Mouse (Mus musculus) right cerebral cortex, postnatal 4 days (tissue): ENCODE measurements around the gene Uqcr11.

Source experiments
- DNase-seq: peaks from one replicate; pipeline ENCODE4 v3.0.0-alpha.2; 2022

Uqcr11 gene

GRCm38 (mm10) chr10:80369995-80370747, 36.5 kb downstream of the Uqcr11 start:
- DNase-seq = no peak

DNA sequence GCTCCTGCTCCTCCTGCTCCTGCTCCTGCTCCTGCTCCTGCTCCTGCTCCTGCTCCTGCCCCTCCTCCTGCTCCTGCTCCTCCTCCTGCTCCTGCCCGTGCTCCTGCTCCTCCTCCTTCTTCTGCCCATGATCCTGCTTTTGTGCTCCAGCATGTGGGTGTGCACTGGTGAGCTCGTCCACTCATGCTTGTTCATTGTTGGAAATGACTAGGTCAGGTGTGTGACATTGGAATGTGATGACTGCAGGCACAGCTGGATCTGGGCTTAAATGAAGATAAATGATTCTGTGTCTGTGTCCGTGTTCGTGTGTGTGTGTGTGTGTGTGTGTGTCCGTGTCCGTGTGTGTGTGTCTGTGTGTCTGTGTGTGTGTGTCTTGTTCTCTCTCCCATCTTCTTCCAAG, 38.2 kb downstream of the Uqcr11 start:
- DNase-seq = no peak

- no peak for DNase-seq
Measured at GRCm38 (mm10) chr10:80367954-80368353, 38.7 kb downstream of the Uqcr11 start.

GRCm38 (mm10) chr10:80365736-80366135, 40.9 kb downstream of the Uqcr11 start:
- DNase-seq = no peak

GRCm38 (mm10) chr10:80363734-80364133, 42.9 kb downstream of the Uqcr11 start:
- no peak for DNase-seq

DNA sequence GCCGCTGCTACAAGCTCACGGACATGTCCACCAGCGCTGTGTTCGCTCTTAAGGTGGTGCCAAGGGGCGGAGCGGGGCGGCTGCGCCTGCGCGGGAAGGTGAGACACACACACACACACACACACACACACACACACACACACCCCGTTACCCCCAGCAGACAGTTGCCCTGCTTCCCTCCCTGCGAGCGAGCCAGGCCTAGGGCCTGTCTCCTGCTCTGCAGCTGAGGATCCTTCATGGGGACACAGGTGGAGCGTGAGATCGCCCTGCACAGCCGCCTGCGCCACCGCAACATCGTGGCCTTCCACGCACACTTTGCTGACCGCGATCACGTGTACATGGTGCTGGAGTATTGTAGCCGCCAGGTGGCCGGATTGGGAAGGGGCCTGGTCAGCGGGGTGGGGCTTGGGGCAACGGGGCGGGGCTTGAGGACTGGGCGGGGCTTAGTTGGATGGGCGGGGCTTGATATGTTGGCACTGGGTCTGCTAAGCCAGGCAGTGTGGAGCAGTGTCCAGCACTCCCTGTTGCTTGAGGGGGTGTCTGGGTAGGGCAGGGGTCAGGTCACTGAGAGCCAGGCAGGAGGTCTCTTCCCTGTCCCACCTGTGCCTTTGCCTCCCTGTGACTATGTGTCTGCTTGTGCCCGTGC, 48.5 kb downstream of the Uqcr11 start:
- DNase-seq = no peak

DNA sequence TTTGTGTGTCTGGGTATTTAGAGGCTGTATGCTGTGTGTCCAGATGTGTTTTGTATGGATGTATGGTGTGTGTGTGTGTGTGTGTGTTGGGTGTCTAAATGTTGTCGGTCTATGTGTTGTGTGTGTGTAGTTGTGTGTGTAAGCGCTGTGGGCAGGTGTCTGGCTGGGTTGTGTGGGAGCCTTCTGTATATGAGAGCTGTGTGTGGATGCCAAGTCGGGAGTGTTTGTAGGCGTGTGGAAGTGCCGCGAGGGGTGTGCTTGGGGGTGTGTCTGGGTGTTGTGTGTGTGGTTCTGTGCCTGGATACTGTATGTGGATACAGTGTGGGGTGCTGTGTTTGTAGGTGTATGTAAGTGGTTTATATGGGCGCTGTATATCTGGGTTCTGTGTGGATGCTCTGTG, 49.3 kb downstream of the Uqcr11 start:
- no peak for DNase-seq

DNA sequence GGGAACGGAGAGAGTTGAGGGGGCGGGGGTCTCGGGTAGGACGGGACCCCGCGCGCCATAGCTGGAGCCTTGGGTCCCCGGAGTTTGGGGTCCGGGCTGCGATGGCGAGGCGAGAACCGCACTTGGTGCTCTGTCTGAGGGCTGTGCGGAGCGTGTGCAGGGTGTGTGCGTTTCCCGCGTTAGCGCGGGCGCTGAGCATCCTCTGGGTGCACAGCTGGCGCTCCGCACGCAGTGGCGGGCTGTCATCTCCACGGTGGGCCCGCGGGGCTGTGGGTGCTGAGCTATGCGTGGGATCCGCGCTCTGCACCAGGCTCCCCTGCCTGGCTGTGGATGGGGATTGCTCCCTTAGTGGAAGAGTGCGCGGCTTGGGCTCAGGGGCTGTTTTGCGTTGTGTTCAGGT, 49.9 kb downstream of the Uqcr11 start:
- no peak for DNase-seq

GRCm38 (mm10) chr10:80356001-80356682, 50.5 kb downstream of the Uqcr11 start, which contains the start of gene Plk5:
Gene Plk5 (plus strand): TSS chr10:80356459.
- DNase-seq = no peak

GRCm38 (mm10) chr10:80355431-80355830, 51.2 kb downstream of the Uqcr11 start:
- no peak for DNase-seq
